Mouse (Mus musculus) kidney, postnatal 25 days (tissue): Measurements from ENCODE around the gene Gm20388.

Experiments
- DNase-seq, 2 experiments: peaks; one replicate each; pipeline ENCODE4 v3.0.0; 2021; ENCODE audit warnings: mixed read lengths in 2 of 2

Gene Gm20388

GRCm38 (mm10) chr8:121953821-121954545 lies 2043.3 kb downstream of the Gm20388 start:
- DNase-seq: no peak

GRCm38 (mm10) chr8:121954981-121955555 lies 2044.4 kb downstream of the Gm20388 start:
- DNase-seq: no peak

DNA sequence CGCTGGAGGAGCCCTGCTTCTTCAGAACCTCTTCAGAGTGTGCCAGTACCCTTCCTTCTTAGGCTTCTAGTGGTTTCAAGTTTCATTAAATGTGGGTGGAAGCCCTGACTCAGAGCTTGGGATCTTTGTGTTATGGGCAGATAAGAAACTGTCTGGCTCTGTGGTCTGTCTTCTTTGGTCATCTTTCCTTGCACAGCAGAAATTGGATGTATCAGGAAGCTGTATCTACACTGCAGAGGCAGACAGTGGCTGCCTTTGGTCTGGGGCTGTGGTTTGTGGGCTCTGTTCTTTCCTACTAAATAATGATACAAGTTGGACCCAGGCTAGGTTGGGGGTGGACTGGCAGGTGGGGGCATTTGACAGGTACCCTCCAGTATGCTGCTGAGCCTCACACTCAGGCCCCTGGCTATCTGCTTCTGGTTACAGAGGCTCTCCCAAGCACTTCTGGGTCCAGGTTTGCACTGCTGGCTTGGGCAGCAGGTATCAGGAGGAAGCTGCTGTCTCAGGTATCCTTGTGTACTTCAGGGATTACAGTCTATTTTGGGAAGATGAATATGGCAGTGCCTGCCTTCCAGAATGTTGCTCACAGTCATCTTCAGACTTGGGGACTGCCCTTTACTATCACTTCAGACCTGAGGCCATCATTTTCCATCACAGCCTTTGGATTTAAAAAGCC lies 2045.3 kb downstream of the Gm20388 start:
- DNase-seq: no peak

DNA sequence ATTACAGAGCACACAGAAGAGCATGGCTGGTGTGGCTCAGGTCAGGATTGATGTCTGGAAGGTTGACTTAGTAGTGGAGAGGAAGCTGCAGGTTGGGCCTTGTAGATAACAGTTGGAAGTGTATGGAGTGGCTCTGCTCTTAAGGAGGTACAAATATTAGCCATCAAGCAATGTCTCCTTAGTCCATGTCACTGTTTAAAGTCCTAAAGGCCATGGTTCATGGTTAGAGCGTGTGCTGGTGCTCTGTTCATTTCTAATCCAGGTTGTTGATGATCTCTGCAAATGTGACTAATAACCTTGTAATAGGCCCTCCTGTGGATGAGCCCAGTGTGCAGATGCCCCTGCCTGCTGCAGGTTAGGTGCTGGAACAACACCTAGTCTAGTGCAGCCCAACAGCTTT lies 2047.8 kb downstream of the Gm20388 start:
- no peak for DNase-seq

DNA sequence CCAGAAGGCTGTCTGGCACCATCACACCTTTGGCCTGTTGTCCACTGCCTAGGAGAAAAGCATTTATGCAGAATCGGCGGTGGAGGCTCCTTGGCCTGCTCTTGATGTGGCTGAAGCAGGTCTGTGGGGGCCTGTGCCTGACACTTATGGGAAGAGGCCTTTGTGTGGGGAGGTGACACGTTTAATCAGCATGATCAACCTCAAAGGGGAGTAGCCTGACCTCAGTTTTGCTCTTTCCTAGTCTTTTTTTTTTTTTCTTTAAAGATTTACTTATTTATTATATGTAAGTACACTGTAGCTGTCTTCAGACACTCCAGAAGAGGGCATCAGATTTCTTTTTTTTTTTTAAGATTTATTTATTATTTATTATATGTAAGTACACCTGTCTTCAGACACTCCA lies 2052.3 kb downstream of the Gm20388 start:
- no peak for DNase-seq

DNA sequence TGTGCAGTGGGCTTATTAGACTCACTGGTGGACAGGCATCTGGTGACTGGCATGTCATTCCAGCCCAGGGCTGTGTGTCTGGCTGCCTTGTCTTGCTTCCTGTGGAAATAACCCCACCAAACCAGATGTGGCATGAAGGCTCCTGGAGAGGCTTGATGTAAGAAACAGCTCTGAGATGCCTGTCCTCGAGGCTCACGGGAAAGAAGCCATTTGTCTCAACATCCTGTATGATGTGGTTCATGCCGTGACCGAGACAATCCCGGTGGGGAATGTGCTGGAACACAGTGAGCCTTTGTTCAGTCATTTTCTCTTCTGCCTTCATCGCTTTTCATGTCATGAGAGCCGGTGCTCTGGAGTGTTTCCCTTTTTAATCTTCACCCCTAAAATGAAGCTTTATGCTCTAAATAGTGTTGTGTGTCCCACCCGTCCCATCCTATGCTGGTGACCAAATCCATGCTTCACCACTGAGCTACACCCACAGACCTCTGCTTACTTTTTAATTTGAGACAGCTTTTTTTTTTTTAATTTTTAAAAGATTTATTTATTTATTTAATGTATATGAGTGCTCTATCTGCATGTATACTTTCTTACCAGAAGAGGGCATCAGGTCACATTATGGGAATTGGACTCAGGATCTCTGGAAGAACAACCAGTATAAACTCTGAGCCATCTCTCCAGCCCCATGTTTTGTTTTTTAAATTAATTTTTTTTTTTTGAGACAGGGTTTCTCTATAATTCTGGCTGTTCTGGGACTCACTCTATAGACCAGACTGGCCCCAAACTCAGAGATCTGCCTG lies 2054.3 kb downstream of the Gm20388 start:
- DNase-seq: no peak

- no peak for DNase-seq
Observed at GRCm38 (mm10) chr8:121966110-121966509, 2055.5 kb downstream of the Gm20388 start.

GRCm38 (mm10) chr8:121966714-121967448 lies 2056.2 kb downstream of the Gm20388 start:
- DNase-seq: no peak

DNA sequence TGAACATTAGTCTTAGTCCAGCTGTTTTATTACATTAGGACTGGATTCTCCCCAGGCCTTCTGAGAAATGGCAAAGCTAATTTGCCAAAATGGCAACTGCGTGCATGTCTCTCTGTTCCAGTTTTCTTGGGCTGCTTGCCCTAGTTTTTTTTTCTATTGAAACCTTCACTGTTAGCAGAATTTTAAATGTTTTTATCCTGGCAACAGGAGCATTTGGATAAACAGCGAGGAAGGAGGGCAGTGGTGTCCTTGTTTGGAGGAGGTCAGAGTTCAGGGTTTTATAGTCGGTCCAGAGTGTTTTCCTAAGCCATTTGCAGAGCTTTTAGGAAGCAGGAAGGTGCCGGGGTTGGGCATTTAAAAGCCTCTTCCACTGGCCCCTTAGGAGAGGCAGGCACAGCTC lies 2057.3 kb downstream of the Gm20388 start:
- peak in 1 of 2 experiments; percentile 28 for DNase-seq

- no peak for DNase-seq
Observed at GRCm38 (mm10) chr8:121968542-121968941, 2057.9 kb downstream of the Gm20388 start.

DNA sequence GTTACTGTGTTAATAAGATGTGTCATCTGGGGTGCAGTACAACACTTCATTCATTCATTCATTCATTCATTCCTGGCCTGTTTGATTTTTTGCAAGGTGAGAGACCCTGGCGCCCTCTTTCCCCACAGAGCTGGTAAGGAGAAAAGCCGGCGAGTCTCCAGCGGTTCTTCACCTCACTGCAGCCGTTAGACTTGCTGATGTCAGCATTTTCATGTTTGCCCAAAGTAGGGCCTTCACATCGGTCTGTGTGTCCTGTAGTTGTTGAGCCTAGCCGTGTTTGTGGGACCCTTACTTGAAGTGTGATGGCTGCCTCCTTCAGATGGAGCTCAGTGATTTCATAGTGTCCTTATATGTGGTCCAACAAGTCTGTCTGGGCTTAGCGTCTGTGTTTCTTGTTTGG lies 2059.6 kb downstream of the Gm20388 start:
- DNase-seq: no peak

GRCm38 (mm10) chr8:121971488-121972058 lies 2060.9 kb downstream of the Gm20388 start:
- no peak for DNase-seq

- no peak for DNase-seq
Observed at GRCm38 (mm10) chr8:121973906-121974305, 2063.3 kb downstream of the Gm20388 start.

GRCm38 (mm10) chr8:121977819-121978590 lies 2067.4 kb downstream of the Gm20388 start:
- DNase-seq: peak; percentile 54 to 77

DNA sequence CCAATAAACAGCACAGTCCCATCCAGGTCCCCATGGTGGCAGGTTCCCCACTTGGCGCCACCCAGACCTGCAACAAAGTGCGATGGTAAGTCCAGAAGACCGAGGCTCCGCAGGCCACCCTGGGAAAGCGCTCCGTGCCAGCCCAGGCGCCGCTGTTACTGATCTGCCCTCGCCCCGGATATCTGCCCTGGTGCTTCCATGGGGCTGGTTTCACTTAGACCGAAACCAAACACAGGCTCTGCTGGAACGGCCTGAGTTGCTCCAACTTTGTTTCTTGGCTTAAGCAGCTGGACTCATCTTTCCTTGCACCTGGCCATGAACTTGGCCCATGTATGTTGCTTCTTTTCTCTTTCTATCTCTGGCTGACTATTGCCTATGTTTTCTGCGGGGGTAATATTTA lies 2068.0 kb downstream of the Gm20388 start:
- no peak for DNase-seq

DNA sequence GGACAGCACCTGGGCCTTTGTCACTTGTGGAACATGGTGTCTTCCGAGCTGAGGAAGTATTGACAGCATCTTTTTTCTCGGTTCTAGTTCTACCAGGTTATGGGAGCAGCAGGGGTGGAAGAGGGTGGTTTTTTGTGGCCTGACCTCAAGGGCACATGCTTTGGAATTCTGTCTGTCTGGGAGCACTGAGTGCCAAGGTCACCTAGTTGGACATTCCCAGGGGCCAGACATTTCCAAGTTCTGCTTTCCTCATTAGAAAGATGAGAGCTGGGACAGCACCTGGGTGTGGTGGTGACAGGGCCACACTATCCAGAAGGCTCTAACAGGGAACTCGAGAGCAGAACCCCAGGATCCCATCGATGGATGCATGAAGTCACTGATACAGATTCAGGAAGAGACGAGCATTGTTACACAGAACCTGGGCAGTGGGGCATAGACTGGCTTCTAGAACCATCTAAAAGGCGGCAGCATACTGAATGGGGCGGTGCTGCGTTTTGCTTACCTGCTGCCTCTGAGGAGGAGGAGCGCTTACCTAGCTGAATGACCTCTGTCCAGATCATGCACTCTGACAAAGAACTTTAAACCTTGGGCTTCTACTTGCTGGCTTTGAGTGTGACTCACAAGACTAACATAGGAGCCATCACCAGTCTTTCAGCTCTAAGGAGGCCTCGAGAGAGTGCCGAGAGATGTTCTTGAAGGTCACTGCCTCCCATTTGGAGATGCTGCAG lies 2070.3 kb downstream of the Gm20388 start:
- peak; percentile 44 to 53 for DNase-seq

DNA sequence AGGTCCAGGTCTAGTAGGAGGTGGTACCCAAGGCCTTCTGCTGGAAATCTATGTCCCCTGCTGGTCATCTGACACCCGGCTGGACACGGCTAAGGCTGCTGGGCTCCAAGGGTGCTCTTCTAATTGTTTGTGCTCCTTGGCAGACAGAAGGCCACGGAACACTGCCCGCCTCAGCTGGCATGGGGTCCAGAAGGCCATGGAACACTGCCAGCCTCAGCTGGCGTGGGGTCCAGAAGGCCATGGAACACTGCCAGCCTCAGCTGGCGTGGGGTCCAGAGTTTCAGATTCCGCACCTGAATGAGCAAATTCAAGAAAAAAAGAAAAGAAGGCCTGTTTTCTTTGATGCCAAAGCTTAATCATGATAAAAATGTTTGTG lies 2070.9 kb downstream of the Gm20388 start:
- DNase-seq: peak; percentile 81 to 91

- no peak for DNase-seq
Observed at GRCm38 (mm10) chr8:121985673-121986072, 2075.0 kb downstream of the Gm20388 start.

DNA sequence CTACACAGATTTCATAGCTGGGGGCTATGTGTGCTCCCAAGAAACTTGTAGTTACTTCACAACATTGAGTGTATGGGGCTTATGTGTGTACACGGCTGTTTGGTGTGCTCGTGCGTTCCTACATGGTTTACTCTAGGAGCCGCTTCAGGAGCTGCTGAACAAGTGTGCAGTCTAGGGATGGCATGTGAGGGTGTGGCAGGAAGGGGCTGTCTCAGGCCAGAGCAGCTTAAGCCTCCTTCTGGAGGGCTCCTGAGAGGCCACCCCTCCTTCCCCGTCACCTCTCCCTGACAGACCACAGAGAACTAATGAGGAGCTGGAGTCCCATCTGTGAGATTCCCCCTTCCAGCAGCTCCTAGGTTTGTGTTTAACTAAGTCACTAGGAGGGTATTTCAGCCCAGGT lies 2077.3 kb downstream of the Gm20388 start:
- no peak for DNase-seq

DNA sequence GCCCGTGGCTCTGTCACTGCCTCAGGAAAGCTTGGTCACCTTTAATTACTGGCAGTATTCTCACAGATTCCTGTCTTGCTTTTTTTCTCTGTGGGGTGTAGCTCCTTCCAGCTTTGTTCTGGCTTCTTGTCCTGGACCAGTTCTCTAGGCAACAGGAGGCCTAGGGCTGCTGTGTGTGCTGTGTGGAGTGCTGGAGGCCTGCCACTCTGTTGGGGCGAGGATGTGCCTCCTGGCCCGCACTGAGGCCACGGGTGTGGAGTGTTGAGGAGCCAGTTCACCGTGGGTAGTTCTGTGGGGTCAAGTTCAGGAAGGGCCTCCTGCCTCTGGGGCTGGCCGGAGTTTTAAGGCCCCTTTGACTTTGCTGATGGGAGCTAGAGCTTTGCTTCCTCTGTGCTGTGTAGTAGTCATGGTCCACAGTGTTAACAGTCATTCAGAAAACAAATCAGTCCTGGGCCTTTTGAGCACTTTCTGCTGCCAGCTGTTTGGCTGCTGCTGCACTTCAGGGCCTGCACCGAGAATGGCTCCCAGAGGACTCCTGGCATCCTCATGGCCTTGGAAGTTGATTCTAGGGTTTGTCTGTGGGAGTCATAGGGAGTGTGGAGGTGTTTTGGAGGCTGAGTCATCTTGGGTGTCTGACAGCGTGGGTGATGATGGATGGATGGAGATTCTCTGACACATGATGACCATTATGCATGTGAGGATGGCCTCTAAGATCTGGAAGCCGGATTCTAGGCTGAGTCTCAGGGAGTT lies 2080.0 kb downstream of the Gm20388 start:
- no peak for DNase-seq
